Mouse (Mus musculus) liver, adult 2 months (tissue): Measurements from ENCODE around the gene Ndufs7.

Experiments used
- CTCF ChIP-seq: fragments of 200-500 bp; IDR thresholded peaks from 2 replicates; pipeline ENCODE4 v1.5.1; 2011; ENCODE audit warnings: low read depth, low read length, control low read depth
- POLR2A ChIP-seq: fragments of 200-500 bp; IDR thresholded peaks from 2 replicates; pipeline ENCODE4 v1.6.1; 2011; ENCODE audit warnings: low read length, control low read depth; ENCODE audit not compliant: insufficient read depth; ENCODE audit errors: extremely low read depth

GRCm38 (mm10) chr10:80254331-80255297 lies 5.7 kb downstream of the Ndufs7 start:
- TF ChIP-seq CTCF (no peak), POLR2A (peak; percentile 30; the same call in 1 of the 2 replicates)
